Mouse (Mus musculus): ENCODE data around the gene Plxna4.

GRCm38 (mm10) chr6:32520097-32520496 lies 67.9 kb downstream of the Plxna4 start:
- TF ChIP-seq POLR2A (IDR thresholded peaks at IDR 0.05; ENCODE audit: low read depth, low read length) (no peak), CTCF (conservative IDR thresholded peaks at IDR 0.05 in 1 of 2, IDR thresholded peaks at IDR 0.05 in 1 of 2; ENCODE audit: low read depth in 2 of 2, low read length in 2 of 2) (no peak), KAT2A (IDR thresholded peaks at IDR 0.05; ENCODE audit: insufficient replicate concordance, low read length) (no peak), CHD1 (IDR thresholded peaks at IDR 0.05; ENCODE audit: low read depth, low read length) (no peak), BHLHE40 (IDR thresholded peaks at IDR 0.05; ENCODE audit: low read depth, low read length) (no peak), ZNF384 (IDR thresholded peaks at IDR 0.05; ENCODE audit: low read depth, low read length) (no peak), MAX (IDR thresholded peaks at IDR 0.05; ENCODE audit: low read length) (no peak), USF1 (IDR thresholded peaks at IDR 0.05; ENCODE audit: low read depth, low read length) (no peak), JUND (conservative IDR thresholded peaks at IDR 0.05; ENCODE audit: low read depth, low read length) (no peak), NELFE (IDR thresholded peaks at IDR 0.05; ENCODE audit: low read depth, low read length) (no peak)
